In genomic region chr5:124162577-124162976, GRCm38 (mm10) we compare ENCODE assay signal across 8 mouse cellular contexts. TPM values are rescaled to one million over a fixed set of nuclear protein-coding genes. Genes with fewer than 3 reads are reported as not detected.
DNase-seq lines count a peak whose midpoint lies in the region; ATAC-seq and TF ChIP-seq lines count a peak whose summit lies in the region.

No protein-coding gene starts in this region.

- no peak overlapping the region for H3K27ac ChIP-seq in embryonic facial prominence, embryonic 14.5 days (replicated peaks; ENCODE audit: low read depth, low read length)
- H3K27ac ChIP-seq in heart, embryonic 13.5 days (replicated peaks): peak overlapping the region; percentile 92
- no peak overlapping the region for H3K27ac ChIP-seq in kidney, embryonic 16.5 days (ENCODE audit: low read length)
- no peak overlapping the region for H3K27ac ChIP-seq in lung, embryonic 16.5 days (ENCODE audit: low read length)

- peaks cover 46% of the 10 kb centered on the region for H3K4me1 ChIP-seq in E14TG2a.4 (replicated peaks; ENCODE audit: low read depth, low read length)
- peaks cover 41% of the 10 kb centered on the region for H3K4me1 ChIP-seq in embryonic facial prominence, embryonic 14.5 days (ENCODE audit: control insufficient read depth, insufficient read depth, low read length)
- peaks cover 98% of the 10 kb centered on the region for H3K4me1 ChIP-seq in heart, embryonic 13.5 days
- H3K4me1 ChIP-seq in kidney, embryonic 16.5 days (ENCODE audit: insufficient read depth, low read length): peaks cover 36% of the 10 kb centered on the region
- H3K4me1 ChIP-seq in lung, embryonic 16.5 days (replicated peaks; ENCODE audit: control insufficient read depth, insufficient read depth, low read length): peaks cover 43% of the 10 kb centered on the region

- no peak for ATAC-seq in embryonic facial prominence, embryonic 14.5 days (ENCODE audit: low read depth)
- ATAC-seq in heart, embryonic 13.5 days (ENCODE audit: extremely low read depth, insufficient number of reproducible peaks, low FRiP score, low TSS enrichment): no peak
- ATAC-seq in kidney, embryonic 16.5 days (ENCODE audit: low FRiP score, low TSS enrichment): 0 out of 2 replicates have a peak, but pooled peaks have one; percentile 14
- peak; percentile 51; the same call in 1 of the 2 replicates for ATAC-seq in lung, embryonic 16.5 days (ENCODE audit: low read depth)
- ATAC-seq in monocyte, adult 5-6 weeks (replicated peaks; ENCODE audit: insufficient number of reproducible peaks, low FRiP score, low TSS enrichment, poor library complexity, severe bottlenecking): no peak

- H3K36me3 ChIP-seq in E14TG2a.4 (ENCODE audit: insufficient read depth, low read length): no peaks in the 10 kb centered on the region
- H3K36me3 ChIP-seq in embryonic facial prominence, embryonic 14.5 days (ENCODE audit: control insufficient read depth, insufficient read depth, low read length): no peaks in the 10 kb centered on the region
- no peaks in the 10 kb centered on the region for H3K36me3 ChIP-seq in heart, embryonic 13.5 days
- no peaks in the 10 kb centered on the region for H3K36me3 ChIP-seq in kidney, embryonic 16.5 days (ENCODE audit: insufficient read depth, low read length)
- no peaks in the 10 kb centered on the region for H3K36me3 ChIP-seq in lung, embryonic 16.5 days (ENCODE audit: control insufficient read depth, insufficient read depth, low read length)

- no peaks in the 10 kb centered on the region for H3K27me3 ChIP-seq in E14TG2a.4 (ENCODE audit: insufficient read depth, low read length)
- H3K27me3 ChIP-seq in embryonic facial prominence, embryonic 14.5 days (replicated peaks; ENCODE audit: control insufficient read depth, insufficient read depth, low read length): no peaks in the 10 kb centered on the region
- no peaks in the 10 kb centered on the region for H3K27me3 ChIP-seq in heart, embryonic 13.5 days (replicated peaks)
- no peaks in the 10 kb centered on the region for H3K27me3 ChIP-seq in kidney, embryonic 16.5 days (ENCODE audit: insufficient read depth, low read length)
- H3K27me3 ChIP-seq in lung, embryonic 16.5 days (ENCODE audit: control insufficient read depth, insufficient read depth, low read depth, low read length): no peaks in the 10 kb centered on the region

- H3K4me2 ChIP-seq in embryonic facial prominence, embryonic 14.5 days (ENCODE audit: low read depth, low read length): no peak overlapping the region
- peak overlapping the region; percentile 26 for H3K4me2 ChIP-seq in heart, embryonic 13.5 days
- no peak overlapping the region for H3K4me2 ChIP-seq in kidney, embryonic 16.5 days (replicated peaks; ENCODE audit: low read depth, low read length)
- no peak overlapping the region for H3K4me2 ChIP-seq in lung, embryonic 16.5 days (ENCODE audit: low read depth, low read length)

- peak; percentile 81 for DNase-seq in adrenal gland, postnatal 10 days
- peak; percentile 83 for DNase-seq in embryonic facial prominence, embryonic 14.5 days (ENCODE audit: low spot score)
- DNase-seq in retina, postnatal 7 days (ENCODE audit: low read depth, low spot score): peak; percentile 68

- TF ChIP-seq CTCF in E14TG2a.4 (conservative IDR thresholded peaks at IDR 0.05; ENCODE audit: low read length): peak; percentile 52

- 59% methylated on average over 5 of the region's 5 CpGs for WGBS in embryonic facial prominence, embryonic 14.5 days
- WGBS in heart, embryonic 13.5 days: 49% methylated on average over 5 of the region's 5 CpGs
- 57% methylated on average over 5 of the region's 5 CpGs for WGBS in kidney, embryonic 16.5 days
- 34% methylated on average over 5 of the region's 5 CpGs for WGBS in lung, embryonic 16.5 days

- H3K9ac ChIP-seq in embryonic facial prominence, embryonic 14.5 days (ENCODE audit: low read depth, low read length): no peak overlapping the region
- H3K9ac ChIP-seq in heart, embryonic 13.5 days: peak overlapping the region; percentile 50
- no peak overlapping the region for H3K9ac ChIP-seq in kidney, embryonic 16.5 days (replicated peaks; ENCODE audit: low read length)
- H3K9ac ChIP-seq in lung, embryonic 16.5 days (ENCODE audit: low read length): no peak overlapping the region

- H3K4me3 ChIP-seq in E14TG2a.4 (replicated peaks; ENCODE audit: low read length): no peak overlapping the region
- H3K4me3 ChIP-seq in embryonic facial prominence, embryonic 14.5 days (ENCODE audit: low read depth, low read length): no peak overlapping the region
- H3K4me3 ChIP-seq in heart, embryonic 13.5 days: no peak overlapping the region
- H3K4me3 ChIP-seq in kidney, embryonic 16.5 days (ENCODE audit: low read length): no peak overlapping the region
- H3K4me3 ChIP-seq in lung, embryonic 16.5 days (ENCODE audit: low read length): no peak overlapping the region

- H3K9me3 ChIP-seq in E14TG2a.4 (ENCODE audit: low read length): no peaks in the 10 kb centered on the region
- H3K9me3 ChIP-seq in embryonic facial prominence, embryonic 14.5 days (ENCODE audit: control insufficient read depth, low read length): no peaks in the 10 kb centered on the region
- no peaks in the 10 kb centered on the region for H3K9me3 ChIP-seq in heart, embryonic 13.5 days
- H3K9me3 ChIP-seq in kidney, embryonic 16.5 days (ENCODE audit: low read length): no peaks in the 10 kb centered on the region
- no peaks in the 10 kb centered on the region for H3K9me3 ChIP-seq in lung, embryonic 16.5 days (ENCODE audit: control insufficient read depth, low read length)

RNA-seq across cellular contexts. Expression of gene Arl6ip4, which starts 46.7 kb away (rescaled TPM):
- 10 to 100 TPM; 56.0 to 58.1 TPM for total RNA-seq in adrenal gland, postnatal 10 days (2021)
- polyA plus RNA-seq in embryonic facial prominence, embryonic 14.5 days (2014; fragmentation: Nextera tagmentation; extraction: Ambion mirVana): 76.5 and 77.5 TPM in 2 replicates
- 68.5 and 70.8 TPM in 2 replicates for polyA plus RNA-seq in heart, embryonic 13.5 days (2015; fragmentation: Nextera tagmentation; extraction: Ambion mirVana)
- 100 and 102 TPM in 2 replicates for polyA plus RNA-seq in kidney, embryonic 16.5 days (2015; fragmentation: Nextera tagmentation; extraction: Ambion mirVana)
- polyA plus RNA-seq in lung, embryonic 16.5 days (2015; fragmentation: Nextera tagmentation; extraction: Ambion mirVana): 98.8 and 99.9 TPM in 2 replicates
- 53.4 to 79.6 TPM (median 61.8 TPM) in 3 replicates for total RNA-seq in monocyte, adult 5-6 weeks (2017)

RNA-seq across cellular contexts. Expression of gene Ogfod2, which starts 50.5 kb away (rescaled TPM):
- total RNA-seq in adrenal gland, postnatal 10 days (2021): 10 to 100 TPM; 31.1 to 36.6 TPM
- polyA plus RNA-seq in embryonic facial prominence, embryonic 14.5 days (2014; fragmentation: Nextera tagmentation; extraction: Ambion mirVana): 14.3 and 16.1 TPM in 2 replicates
- polyA plus RNA-seq in heart, embryonic 13.5 days (2015; fragmentation: Nextera tagmentation; extraction: Ambion mirVana): 18.3 and 18.8 TPM in 2 replicates
- polyA plus RNA-seq in kidney, embryonic 16.5 days (2015; fragmentation: Nextera tagmentation; extraction: Ambion mirVana): 30.6 and 32.4 TPM in 2 replicates
- 29.7 and 33.1 TPM in 2 replicates for polyA plus RNA-seq in lung, embryonic 16.5 days (2015; fragmentation: Nextera tagmentation; extraction: Ambion mirVana)
- 10.7 to 21.5 TPM (median 14.4 TPM) in 3 replicates for total RNA-seq in monocyte, adult 5-6 weeks (2017)

Comparison
In these comparisons a context has a peak if more than half of its experiments do, and no peak if none do; other contexts are left out.
1. ATAC-seq: peak in kidney, embryonic 16.5 days (single experiment) and lung, embryonic 16.5 days (single experiment); none in embryonic facial prominence, embryonic 14.5 days (single experiment), heart, embryonic 13.5 days (single experiment) and monocyte, adult 5-6 weeks (single experiment).
2. Peak in every context shown above with its lines, with median percentiles within 50 percentile points of each other: DNase-seq.